ENCODE assay signal across 21 mouse cellular contexts in the genomic region with DNA sequence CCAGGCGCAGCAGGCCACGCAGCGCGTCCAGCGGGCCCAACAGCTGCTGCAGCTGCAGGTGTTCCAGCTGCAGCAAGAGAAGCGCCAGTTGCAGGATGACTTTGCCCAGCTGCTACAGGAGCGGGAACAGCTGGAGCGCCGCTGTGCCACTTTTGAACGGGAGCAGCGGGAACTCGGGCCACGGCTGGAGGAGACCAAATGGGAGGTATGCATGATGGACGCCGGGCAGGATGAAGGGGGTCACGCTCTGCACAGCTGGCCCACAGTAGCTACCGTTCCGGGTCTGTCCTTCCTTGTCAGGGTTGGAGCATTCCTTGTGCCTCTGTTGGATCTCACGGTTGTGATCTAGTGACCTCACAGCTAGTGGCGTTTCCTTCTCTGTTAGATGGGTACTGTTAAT. TPM values are rescaled to one million over a fixed set of nuclear protein-coding genes. Genes with fewer than 3 reads are reported as not detected.
DNase-seq lines count a peak whose midpoint lies in the region; ATAC-seq and TF ChIP-seq lines count a peak whose summit lies in the region.
"Had no signal": no experiment of that assay in that cellular context is flagged by ENCODE, and none has a peak within 500 bp of the region (broad histone marks: within the 10 kb centered on the region; RNA-seq: fewer than 3 reads in every experiment).

No protein-coding gene starts in this region.

- peaks cover 4% of the 10 kb centered on the region; the same call in 1 of the 2 replicates for H3K4me1 ChIP-seq in intestine, postnatal 0 days (replicated peaks; ENCODE audit: control insufficient read depth, insufficient read depth, low read length)
- H3K4me1 ChIP-seq in intestine, embryonic 15.5 days (replicated peaks), result peaks cover 38% of the 10 kb centered on the region
- H3K4me1 ChIP-seq in testis, adult 2 months (ENCODE audit: control insufficient read depth, insufficient read depth, low read length), result peaks cover 31% of the 10 kb centered on the region
- H3K4me1 ChIP-seq in limb, embryonic 14.5 days (ENCODE audit: control insufficient read depth, insufficient read depth, low read length), result peaks cover 17% of the 10 kb centered on the region

- no peak overlapping the region for H3K4me3 ChIP-seq in intestine, postnatal 0 days (ENCODE audit: low read depth, low read length)
- no peak overlapping the region for H3K4me3 ChIP-seq in intestine, embryonic 15.5 days (replicated peaks)
- H3K4me3 ChIP-seq in testis, adult 2 months (ENCODE audit: control insufficient read depth, low read depth, low read length), result peak overlapping the region; percentile 53
- H3K4me3 ChIP-seq in limb, embryonic 14.5 days (replicated peaks; ENCODE audit: low read length), result no peak overlapping the region
- H3K4me3 ChIP-seq: forebrain, embryonic 15.5 days; heart, adult 2 months; heart, embryonic 12.5 days; limb, embryonic 15.5 days; liver, embryonic 13.5 days; neural tube, embryonic 13.5 days had no signal

- no peaks in the 10 kb centered on the region for H3K27me3 ChIP-seq in intestine, postnatal 0 days (replicated peaks; ENCODE audit: control insufficient read depth, insufficient read depth, low read length)
- H3K27me3 ChIP-seq in intestine, embryonic 15.5 days (replicated peaks), result no peaks in the 10 kb centered on the region
- H3K27me3 ChIP-seq in testis, adult 2 months (ENCODE audit: control insufficient read depth, insufficient read depth, low read length), result no peaks in the 10 kb centered on the region; the same call in 1 of the 2 replicates
- no peaks in the 10 kb centered on the region for H3K27me3 ChIP-seq in limb, embryonic 14.5 days (ENCODE audit: control insufficient read depth, insufficient read depth, low read length)
- H3K27me3 ChIP-seq: forebrain, embryonic 15.5 days; heart, embryonic 12.5 days; limb, embryonic 15.5 days; liver, embryonic 13.5 days; neural tube, embryonic 13.5 days had no signal

- no peak overlapping the region for H3K4me2 ChIP-seq in intestine, postnatal 0 days (replicated peaks; ENCODE audit: low read depth)
- H3K4me2 ChIP-seq in intestine, embryonic 15.5 days (replicated peaks), result no peak overlapping the region
- H3K4me2 ChIP-seq in limb, embryonic 14.5 days (replicated peaks; ENCODE audit: low read depth, low read length, severe bottlenecking), result no peak overlapping the region
- H3K4me2 ChIP-seq: forebrain, embryonic 15.5 days; heart, embryonic 12.5 days; limb, embryonic 15.5 days; liver, embryonic 13.5 days; midbrain, embryonic 11.5 days; neural tube, embryonic 13.5 days had no signal

- DNase-seq in cerebellum, adult 11-12 months, result peak; percentile 43
- no peak for DNase-seq in cerebellum, adult 8-10 months
- DNase-seq in testis, postnatal 14 days (ENCODE audit: low spot score), result no peak
- DNase-seq in limb, embryonic 14.5 days (ENCODE audit: low spot score), result no peak
- no peak for DNase-seq in yolk sac, embryonic 10.5 days (ENCODE audit: low spot score)
- DNase-seq: cerebellum, adult 9-10 months; heart, adult 2 months; kidney, adult 9 months; liver, embryonic 13.5 days; lung, adult 2 months; right cerebral cortex, postnatal 4 days; thymus, postnatal 14 days had no signal

- no peak for TF ChIP-seq CTCF in intestine, postnatal 0 days (IDR thresholded peaks at IDR 0.05; ENCODE audit: low read depth)
- no peak for TF ChIP-seq CTCF in testis, adult 2 months (IDR thresholded peaks at IDR 0.05; ENCODE audit: control insufficient read depth, insufficient read depth, insufficient replicate concordance, low read depth, low read length)

- no peaks in the 10 kb centered on the region for H3K9me3 ChIP-seq in intestine, postnatal 0 days (ENCODE audit: control insufficient read depth)
- no peaks in the 10 kb centered on the region for H3K9me3 ChIP-seq in intestine, embryonic 15.5 days
- no peaks in the 10 kb centered on the region for H3K9me3 ChIP-seq in limb, embryonic 14.5 days (ENCODE audit: control insufficient read depth, low read length)
- H3K9me3 ChIP-seq: forebrain, embryonic 15.5 days; heart, embryonic 12.5 days; limb, embryonic 15.5 days; liver, embryonic 13.5 days; neural tube, embryonic 13.5 days had no signal

- peaks cover 64% of the 10 kb centered on the region for H3K36me3 ChIP-seq in intestine, postnatal 0 days (ENCODE audit: control insufficient read depth, insufficient read depth)
- peaks cover 33% of the 10 kb centered on the region for H3K36me3 ChIP-seq in intestine, embryonic 15.5 days
- no peaks in the 10 kb centered on the region for H3K36me3 ChIP-seq in testis, adult 2 months (ENCODE audit: control insufficient read depth, insufficient read depth, low read length)
- H3K36me3 ChIP-seq in limb, embryonic 14.5 days (ENCODE audit: control insufficient read depth, insufficient read depth, low read length), result peaks cover 80% of the 10 kb centered on the region

- WGBS in intestine, postnatal 0 days, result 87% methylated on average over 20 of the region's 20 CpGs
- 84% methylated on average over 20 of the region's 20 CpGs for WGBS in intestine, embryonic 15.5 days
- WGBS in limb, embryonic 14.5 days, result 89% methylated on average over 20 of the region's 20 CpGs

- no peak overlapping the region for H3K9ac ChIP-seq in intestine, postnatal 0 days (ENCODE audit: low read depth, low read length)
- no peak overlapping the region for H3K9ac ChIP-seq in intestine, embryonic 15.5 days
- H3K9ac ChIP-seq in limb, embryonic 14.5 days (ENCODE audit: low read depth, low read length, severe bottlenecking), result no peak overlapping the region
- H3K9ac ChIP-seq: forebrain, embryonic 15.5 days; heart, embryonic 12.5 days; limb, embryonic 15.5 days; liver, embryonic 13.5 days; neural tube, embryonic 13.5 days had no signal

- no peak for ATAC-seq in intestine, postnatal 0 days
- no peak for ATAC-seq in intestine, embryonic 15.5 days
- ATAC-seq in limb, embryonic 14.5 days (ENCODE audit: low FRiP score, low read depth), result peak; percentile 16; the same call in 1 of the 2 replicates
- ATAC-seq: forebrain, embryonic 15.5 days; intestine, embryonic 16.5 days had no signal

- H3K27ac ChIP-seq in intestine, postnatal 0 days (ENCODE audit: low read depth, low read length), result 0 out of 2 replicates have a peak overlapping the region, but pooled peaks have one; percentile 2
- no peak overlapping the region for H3K27ac ChIP-seq in intestine, embryonic 15.5 days
- H3K27ac ChIP-seq in testis, adult 2 months (ENCODE audit: control insufficient read depth, insufficient read depth, low read depth, low read length), result no peak overlapping the region
- no peak overlapping the region for H3K27ac ChIP-seq in limb, embryonic 14.5 days (replicated peaks; ENCODE audit: low read depth, low read length)
- H3K27ac ChIP-seq: forebrain, embryonic 15.5 days; heart, adult 2 months; limb, embryonic 15.5 days; liver, embryonic 13.5 days had no signal

- no peak for TF ChIP-seq POLR2A in testis, adult 2 months (IDR thresholded peaks at IDR 0.05; ENCODE audit: control insufficient read depth, low read depth, low read length)
- no peak for TF ChIP-seq POLR2A in limb, embryonic 14.5 days (IDR thresholded peaks at IDR 0.05; ENCODE audit: borderline replicate concordance, extremely low read depth, insufficient read depth, insufficient read length)

RNA-seq across cellular contexts. Expression of a gene that starts 10.6 kb away (rescaled TPM):
- polyA plus RNA-seq in intestine, postnatal 0 days (2015; fragmentation: Nextera tagmentation; extraction: Ambion mirVana), result 26.0 and 26.2 TPM in 2 replicates
- 56.9 and 63.2 TPM in 2 replicates for polyA plus RNA-seq in intestine, embryonic 15.5 days (2015; fragmentation: Nextera tagmentation; extraction: Ambion mirVana)
- polyA plus RNA-seq in testis, adult 2 months (2012; rRNA removed), result 36.2 and 42.3 TPM in 2 replicates
- polyA plus RNA-seq in limb, embryonic 14.5 days (2012; rRNA removed), result 87.0 and 123 TPM in 2 replicates
- polyA plus RNA-seq in limb, embryonic 14.5 days (2014; fragmentation: Nextera tagmentation; extraction: Ambion mirVana), result 64.7 and 75.6 TPM in 2 replicates

RNA-seq across cellular contexts. Expression of a gene that starts 18.5 kb away (rescaled TPM):
- polyA plus RNA-seq in intestine, postnatal 0 days (2015; fragmentation: Nextera tagmentation; extraction: Ambion mirVana), result 80.1 and 83.0 TPM in 2 replicates
- 73.8 and 76.7 TPM in 2 replicates for polyA plus RNA-seq in intestine, embryonic 15.5 days (2015; fragmentation: Nextera tagmentation; extraction: Ambion mirVana)
- 43.4 and 46.8 TPM in 2 replicates for polyA plus RNA-seq in testis, adult 2 months (2012; rRNA removed)
- polyA plus RNA-seq in limb, embryonic 14.5 days (2012; rRNA removed), result 67.6 and 78.9 TPM in 2 replicates
- polyA plus RNA-seq in limb, embryonic 14.5 days (2014; fragmentation: Nextera tagmentation; extraction: Ambion mirVana), result 55.0 and 61.3 TPM in 2 replicates

RNA-seq across cellular contexts. Expression of a gene that starts 19.3 kb away (rescaled TPM):
- polyA plus RNA-seq in intestine, postnatal 0 days (2015; fragmentation: Nextera tagmentation; extraction: Ambion mirVana), result 7.1 and 7.4 TPM in 2 replicates
- polyA plus RNA-seq in intestine, embryonic 15.5 days (2015; fragmentation: Nextera tagmentation; extraction: Ambion mirVana), result 20.5 and 22.5 TPM in 2 replicates
- polyA plus RNA-seq in testis, adult 2 months (2012; rRNA removed), result 5.2 and 6.2 TPM in 2 replicates
- polyA plus RNA-seq in limb, embryonic 14.5 days (2012; rRNA removed), result 13.6 and 15.9 TPM in 2 replicates
- polyA plus RNA-seq in limb, embryonic 14.5 days (2014; fragmentation: Nextera tagmentation; extraction: Ambion mirVana), result 12.5 and 13.3 TPM in 2 replicates

RNA-seq across cellular contexts. Expression of a gene that starts 20.7 kb away (rescaled TPM):
- 0.22 and 0.37 TPM in 2 replicates for polyA plus RNA-seq in intestine, postnatal 0 days (2015; fragmentation: Nextera tagmentation; extraction: Ambion mirVana)
- 0.40 and 0.43 TPM in 2 replicates for polyA plus RNA-seq in intestine, embryonic 15.5 days (2015; fragmentation: Nextera tagmentation; extraction: Ambion mirVana)
- 1.0 and 1.1 TPM in 2 replicates for polyA plus RNA-seq in testis, adult 2 months (2012; rRNA removed)
- 0.85 and 0.99 TPM in 2 replicates for polyA plus RNA-seq in limb, embryonic 14.5 days (2012; rRNA removed)
- 0.26 and 0.47 TPM in 2 replicates for polyA plus RNA-seq in limb, embryonic 14.5 days (2014; fragmentation: Nextera tagmentation; extraction: Ambion mirVana)
- polyA plus RNA-seq: liver, embryonic 13.5 days had no signal

RNA-seq across cellular contexts. Expression of a gene that starts 22.5 kb away (rescaled TPM):
- polyA plus RNA-seq in intestine, postnatal 0 days (2015; fragmentation: Nextera tagmentation; extraction: Ambion mirVana), result 15.1 and 17.5 TPM in 2 replicates
- 19.0 and 19.4 TPM in 2 replicates for polyA plus RNA-seq in intestine, embryonic 15.5 days (2015; fragmentation: Nextera tagmentation; extraction: Ambion mirVana)
- 16.3 and 20.7 TPM in 2 replicates for polyA plus RNA-seq in testis, adult 2 months (2012; rRNA removed)
- 44.9 and 48.0 TPM in 2 replicates for polyA plus RNA-seq in limb, embryonic 14.5 days (2012; rRNA removed)
- 30.5 and 32.5 TPM in 2 replicates for polyA plus RNA-seq in limb, embryonic 14.5 days (2014; fragmentation: Nextera tagmentation; extraction: Ambion mirVana)
